Mouse (Mus musculus) kidney, adult 2 months (tissue): ENCODE data around the gene Cntrl.

ENCODE experiments used
- CTCF ChIP-seq: fragments of 200-500 bp; conservative IDR thresholded peaks from 2 replicates; pipeline ENCODE4 v1.5.1; 2011; ENCODE audit warnings: low read depth, mild to moderate bottlenecking, control low read depth, low read length, moderate library complexity, mixed read lengths; ENCODE audit not compliant: insufficient read depth, insufficient read length
- POLR2A ChIP-seq: fragments of 200-500 bp; IDR thresholded peaks from one replicate; pipeline ENCODE4 v1.6.1; 2011; ENCODE audit warnings: low read depth, low read length, control low read depth

- TF ChIP-seq CTCF (no peak), POLR2A (no peak)
These were observed 94.4 kb downstream of the Cntrl start for GRCm38 (mm10) chr2:35203729-35204128.
